Mouse (Mus musculus) heart, postnatal 10 days (tissue): ENCODE data around the gene Olfr156. TPM values are rescaled to one million over a fixed set of nuclear protein-coding genes. Genes with fewer than 3 reads are reported as not detected.

Experiments
- total RNA-seq, 2 experiments: library from RNA; stranded (reverse); gene quantifications; 2 replicates each; pipeline ENCODE4 v1.2.3; 2021

Gene Olfr156
- total RNA-seq, 2 experiments from 2014 or later, result not detected

Other genes starting within 250 kb of the Olfr156 start
- 10 to 100 TPM; 42.1 to 45.5 TPM for gene Rgp1, start 245.2 kb downstream of the Olfr156 start, total RNA-seq
- 10 to 100 TPM; 15.4 to 15.6 TPM for gene Gba2, start 245.0 kb downstream of the Olfr156 start, total RNA-seq
- under 1 TPM; 0.36 to 0.37 TPM for gene Msmp, start 239.4 kb downstream of the Olfr156 start, total RNA-seq
- 10 to 100 TPM; 42.9 to 45.1 TPM for gene Npr2, start 192.0 kb downstream of the Olfr156 start, total RNA-seq
- gene Spag8, start 170.3 kb downstream of the Olfr156 start, total RNA-seq, result under 1 TPM; 0.19 to 0.52 TPM
- gene Hint2, start 167.4 kb downstream of the Olfr156 start, total RNA-seq, result 100 to 1,000 TPM; 110 to 112 TPM
- gene Tmem8b, start 154.9 kb downstream of the Olfr156 start, total RNA-seq, result 10 to 100 TPM; 15.0 to 15.2 TPM
- gene Fam221b, start 154.8 kb downstream of the Olfr156 start, total RNA-seq, result under 1 TPM; 0.25 to 0.26 TPM
- not detected for gene Olfr70, start 123.1 kb downstream of the Olfr156 start, total RNA-seq
- gene Olfr71, start 113.6 kb downstream of the Olfr156 start, total RNA-seq, result not detected
- gene Hrct1, start 96.7 kb downstream of the Olfr156 start, total RNA-seq, result 1 to 10 TPM; 4.5 to 6.1 TPM
- 1 to 10 TPM; 4.2 to 5.1 TPM for gene Spaar, start 93.9 kb downstream of the Olfr156 start, total RNA-seq
- not detected for gene Olfr159, start 52.9 kb downstream of the Olfr156 start, total RNA-seq
- gene Olfr157, start 16.3 kb upstream of the Olfr156 start, total RNA-seq, result not detected
- not detected for gene Olfr155, start 27.7 kb upstream of the Olfr156 start, total RNA-seq
- 10 to 100 TPM; 12.3 to 12.8 TPM for gene Reck, start 51.6 kb upstream of the Olfr156 start, total RNA-seq
- gene Glipr2, start 133.5 kb upstream of the Olfr156 start, total RNA-seq, result 10 to 100 TPM; 16.4 to 18.1 TPM
- gene Ccin, start 159.6 kb upstream of the Olfr156 start, total RNA-seq, result under 1 TPM; 0.12 to 0.22 TPM
- gene Clta, start 180.6 kb upstream of the Olfr156 start, total RNA-seq, result 100 to 1,000 TPM; 101 to 104 TPM